Mouse (Mus musculus) neural tube, embryonic 14.5 days (tissue): ENCODE data around the gene Mthfd1l. TPM values are rescaled to one million over a fixed set of nuclear protein-coding genes. Genes with fewer than 3 reads are reported as not detected.

Experiments used
- ATAC-seq: fragments of 200-750 bp; cut with Nextera tagmentation; 2 replicates; pipeline ENCODE4 v1.8.0; 2017; ENCODE audit warnings: low read depth, mild to moderate bottlenecking, moderate TSS enrichment, moderate library complexity
- H3K27ac ChIP-seq: fragments of 300-500 bp; sonication (generic); 2 replicates; pipeline ENCODE4 v1.5.1; 2014; ENCODE audit warnings: low read depth, mild to moderate bottlenecking, control low read depth, low read length, moderate library complexity, mixed read lengths
- H3K27me3 ChIP-seq: fragments of 300-500 bp; sonication (generic); 2 replicates; pipeline ENCODE4 v1.6.1; 2014; ENCODE audit warnings: low read length; ENCODE audit not compliant: control insufficient read depth, insufficient read depth
- H3K36me3 ChIP-seq: fragments of 300-500 bp; sonication (generic); 2 replicates; pipeline ENCODE4 v1.6.1; 2014; ENCODE audit warnings: low read length, mixed read lengths; ENCODE audit not compliant: control insufficient read depth, insufficient read depth
- H3K4me1 ChIP-seq: fragments of 300-500 bp; sonication (generic); 2 replicates; pipeline ENCODE4 v1.6.1; 2014; ENCODE audit warnings: low read length; ENCODE audit not compliant: control insufficient read depth, insufficient read depth
- H3K4me2 ChIP-seq: fragments of 300-500 bp; sonication (generic); 2 replicates; pipeline ENCODE4 v1.6.1; 2014; ENCODE audit warnings: mild to moderate bottlenecking, low read depth, low read length, control low read depth
- H3K4me3 ChIP-seq: fragments of 300-500 bp; sonication (generic); 2 replicates; pipeline ENCODE4 v1.5.1; 2014; ENCODE audit warnings: low read depth, low read length, control low read depth, mixed read lengths
- H3K9ac ChIP-seq: fragments of 300-500 bp; sonication (generic); replicated peaks from 2 replicates; pipeline ENCODE4 v1.6.1; 2014; ENCODE audit warnings: low read depth, mild to moderate bottlenecking, control low read depth, low read length, mixed read lengths
- H3K9me3 ChIP-seq: fragments of 300-500 bp; sonication (generic); 2 replicates; pipeline ENCODE4 v1.6.1; 2016; ENCODE audit warnings: low read length; ENCODE audit not compliant: control insufficient read depth
- WGBS: fragments of 180-500 bp; shearing (Covaris S2); extraction: QIAGEN DNeasy Blood & Tissue Kit; methylation state at CpG from one replicate; pipeline ENCODE4 v1.1.7; 2014; 5-methylcytosine and 5-hydroxymethylcytosine counted together
- polyA plus RNA-seq: library from polyadenylated mRNA; unstranded; fragments of >200 nt; fragmentation: Nextera tagmentation; extraction: Ambion mirVana; gene quantifications from 2 replicates; pipeline ENCODE4 v1.2.1, GENCODE M21; 2014

Mthfd1l gene
- polyA plus RNA-seq, 1 experiment from 2014 or later: 5.6 TPM

GRCm38 (mm10) chr10:4079643-4080244 lies 106.8 kb downstream of the Mthfd1l start:
- H3K4me1 ChIP-seq: 0 out of 2 replicates have a peak, but pooled peaks cover 3% of the 10 kb centered on the region
- no peak for ATAC-seq
- H3K9ac ChIP-seq: no peak overlapping the region
- no peaks in the 10 kb centered on the region for H3K9me3 ChIP-seq
- H3K27me3 ChIP-seq: no peaks in the 10 kb centered on the region
- H3K27ac ChIP-seq: peak overlapping the region; percentile 52; the same call in 1 of the 2 replicates
- no peak overlapping the region for H3K4me2 ChIP-seq
- WGBS: 70% methylated on average over 15 of the region's 15 CpGs
- H3K4me3 ChIP-seq: no peak overlapping the region
- H3K36me3 ChIP-seq: no peaks in the 10 kb centered on the region

- no peaks in the 10 kb centered on the region for H3K9me3 ChIP-seq
- no peak overlapping the region for H3K4me3 ChIP-seq
- H3K4me1 ChIP-seq: 0 out of 2 replicates have a peak, but pooled peaks cover 3% of the 10 kb centered on the region
- no peaks in the 10 kb centered on the region for H3K27me3 ChIP-seq
- H3K4me2 ChIP-seq: no peak overlapping the region
- H3K36me3 ChIP-seq: no peaks in the 10 kb centered on the region
- no peak overlapping the region for H3K9ac ChIP-seq
- ATAC-seq: no peak
- WGBS: 91% methylated on average over 9 of the region's 9 CpGs
- H3K27ac ChIP-seq: no peak overlapping the region
Measured at GRCm38 (mm10) chr10:4083609-4084008, 110.7 kb downstream of the Mthfd1l start.

GRCm38 (mm10) chr10:4084907-4085306 lies 112.0 kb downstream of the Mthfd1l start:
- H3K4me3 ChIP-seq: no peak overlapping the region
- H3K4me2 ChIP-seq: no peak overlapping the region
- no peak for ATAC-seq
- WGBS: 33% methylated on average over 4 of the region's 4 CpGs
- H3K27me3 ChIP-seq: no peaks in the 10 kb centered on the region
- no peaks in the 10 kb centered on the region for H3K36me3 ChIP-seq
- no peaks in the 10 kb centered on the region for H3K9me3 ChIP-seq
- no peak overlapping the region for H3K27ac ChIP-seq
- no peaks in the 10 kb centered on the region for H3K4me1 ChIP-seq
- H3K9ac ChIP-seq: no peak overlapping the region

- Histone ChIP-seq H3K4me3 (no peak overlapping the region), H3K4me2 (no peak overlapping the region), H3K27ac (no peak overlapping the region), H3K9me3 (no peaks in the 10 kb centered on the region), H3K36me3 (no peaks in the 10 kb centered on the region), H3K27me3 (no peaks in the 10 kb centered on the region), H3K4me1 (no peaks in the 10 kb centered on the region), H3K9ac (no peak overlapping the region)
- no peak for ATAC-seq
- WGBS: 41% methylated on average over 7 of the region's 7 CpGs
Measured at GRCm38 (mm10) chr10:4085363-4086141, 112.6 kb downstream of the Mthfd1l start.

- Histone ChIP-seq H3K27me3 (no peaks in the 10 kb centered on the region), H3K4me1 (no peaks in the 10 kb centered on the region), H3K4me2 (no peak overlapping the region), H3K27ac (no peak overlapping the region), H3K4me3 (no peak overlapping the region), H3K36me3 (no peaks in the 10 kb centered on the region), H3K9ac (no peak overlapping the region), H3K9me3 (no peaks in the 10 kb centered on the region)
- ATAC-seq: no peak
- WGBS: 49% methylated on average over 3 of the region's 3 CpGs
Measured at GRCm38 (mm10) chr10:4087563-4087962, 114.6 kb downstream of the Mthfd1l start.

DNA sequence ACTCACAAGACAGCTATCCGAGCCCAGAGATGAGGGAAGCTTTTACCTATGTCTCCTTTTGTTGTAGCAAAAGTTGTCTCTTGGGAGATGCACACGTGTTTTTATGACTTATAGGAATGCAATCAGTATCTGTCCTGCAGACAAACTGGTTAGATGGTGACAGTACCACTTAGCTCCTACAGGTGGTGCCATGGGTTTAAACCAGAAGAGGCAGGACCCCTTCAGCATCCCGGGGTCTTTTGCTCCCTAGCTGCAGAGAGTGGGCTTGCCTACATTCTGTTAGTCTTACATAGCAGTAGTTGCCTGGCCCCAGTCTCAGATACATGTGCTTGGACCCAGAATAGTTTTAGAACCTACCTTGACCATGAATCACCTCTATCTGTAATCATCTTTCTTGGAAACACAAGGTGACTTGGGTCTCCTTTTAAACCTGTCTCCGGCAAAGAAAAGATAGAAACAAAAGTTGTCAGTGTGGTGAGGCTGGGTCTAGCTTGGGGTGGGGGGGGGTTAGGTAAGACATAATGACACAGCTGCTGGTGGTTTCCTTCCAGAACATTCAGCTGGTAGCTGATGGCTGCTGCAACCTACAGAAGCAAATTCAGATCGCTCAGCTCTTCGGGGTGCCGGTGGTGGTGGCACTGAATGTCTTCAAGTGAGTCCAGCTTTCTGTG lies 116.0 kb downstream of the Mthfd1l start:
- ATAC-seq: no peak
- H3K4me3 ChIP-seq: no peak overlapping the region
- H3K4me1 ChIP-seq: no peaks in the 10 kb centered on the region
- H3K4me2 ChIP-seq: no peak overlapping the region
- no peaks in the 10 kb centered on the region for H3K9me3 ChIP-seq
- no peak overlapping the region for H3K27ac ChIP-seq
- no peaks in the 10 kb centered on the region for H3K36me3 ChIP-seq
- no peak overlapping the region for H3K9ac ChIP-seq
- WGBS: 71% methylated on average over 7 of the region's 7 CpGs
- no peaks in the 10 kb centered on the region for H3K27me3 ChIP-seq

DNA sequence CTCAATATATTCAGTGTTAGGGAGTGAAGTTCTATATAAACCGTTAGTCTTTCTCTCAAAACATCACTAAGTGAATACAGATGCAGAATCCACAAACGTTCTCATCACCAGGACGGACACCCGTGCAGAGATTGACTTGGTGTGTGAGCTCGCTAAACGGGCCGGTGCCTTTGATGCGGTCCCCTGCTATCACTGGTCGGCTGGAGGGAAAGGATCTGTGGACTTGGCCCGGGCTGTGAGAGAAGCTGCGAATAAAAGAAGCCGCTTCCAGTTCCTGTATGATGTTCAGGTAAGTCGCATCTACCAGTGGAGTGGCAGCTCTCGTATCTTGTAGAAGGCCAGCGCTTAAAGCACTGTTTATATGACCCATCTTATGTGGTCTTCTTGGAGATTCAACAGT lies 117.0 kb downstream of the Mthfd1l start:
- H3K36me3 ChIP-seq: no peaks in the 10 kb centered on the region
- no peaks in the 10 kb centered on the region for H3K27me3 ChIP-seq
- no peak overlapping the region for H3K4me3 ChIP-seq
- H3K9ac ChIP-seq: no peak overlapping the region
- 84% methylated on average over 15 of the region's 15 CpGs for WGBS
- no peaks in the 10 kb centered on the region for H3K4me1 ChIP-seq
- no peak for ATAC-seq
- no peak overlapping the region for H3K4me2 ChIP-seq
- H3K9me3 ChIP-seq: no peaks in the 10 kb centered on the region
- H3K27ac ChIP-seq: no peak overlapping the region

DNA sequence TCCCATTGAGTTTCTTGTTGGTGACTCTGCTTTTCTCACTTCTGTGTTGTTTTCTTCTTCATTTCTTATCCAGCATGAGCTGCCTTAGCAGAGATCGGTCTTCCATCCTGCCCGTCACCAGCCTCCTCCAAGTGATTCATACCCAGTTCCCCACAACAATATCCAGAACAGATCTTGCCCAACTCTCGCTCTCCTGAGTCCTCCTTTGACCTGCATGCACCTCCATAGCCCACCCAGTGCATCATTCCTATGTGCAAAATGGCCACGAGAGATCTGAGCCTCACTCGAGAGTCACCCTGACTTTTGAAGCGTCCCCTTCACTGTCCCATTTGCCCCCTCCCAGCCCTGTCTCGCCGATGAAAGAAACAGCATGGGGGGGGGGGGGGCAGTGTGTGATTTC lies 120.1 kb downstream of the Mthfd1l start:
- no peak for ATAC-seq
- WGBS: 90% methylated on average over 8 of the region's 8 CpGs
- Histone ChIP-seq H3K4me2 (no peak overlapping the region), H3K4me1 (no peaks in the 10 kb centered on the region), H3K4me3 (no peak overlapping the region), H3K27ac (no peak overlapping the region), H3K36me3 (no peaks in the 10 kb centered on the region), H3K27me3 (no peaks in the 10 kb centered on the region), H3K9me3 (no peaks in the 10 kb centered on the region), H3K9ac (no peak overlapping the region)
